Mouse (Mus musculus): ENCODE results near the gene Iqgap1.
"Not testable (repeated sequence)": the region's sequence is repeated elsewhere in the genome, so short reads cannot be mapped to it uniquely, and the experiment has no call there.

Iqgap1 gene

GRCm38 (mm10) chr7:80843910-80844640, 18.3 kb upstream of the Iqgap1 start:
- DNase-seq (ENCODE audit: extremely low read depth, low read depth, low spot score) = no peak

DNA sequence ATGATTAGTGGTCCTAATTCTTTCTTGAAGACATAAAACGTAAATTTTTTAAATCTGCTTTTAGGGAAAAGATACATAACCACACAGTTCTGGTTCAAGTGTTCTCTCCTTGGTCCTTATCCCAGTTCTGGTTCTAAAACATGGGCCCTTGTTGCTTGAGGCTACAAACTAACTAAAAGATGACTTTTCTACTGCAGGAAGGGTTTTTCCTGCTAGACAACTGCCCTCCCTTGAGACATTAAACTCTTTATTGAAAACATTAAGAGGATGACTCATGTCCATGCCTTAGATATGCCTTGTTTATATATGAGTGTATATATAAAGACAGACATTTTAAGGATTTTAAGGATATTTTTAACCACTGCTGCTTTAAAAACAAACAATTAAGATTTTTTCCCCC, 17.4 kb upstream of the Iqgap1 start:
- DNase-seq (ENCODE audit: extremely low read depth, low read depth, low spot score) = no peak

DNA sequence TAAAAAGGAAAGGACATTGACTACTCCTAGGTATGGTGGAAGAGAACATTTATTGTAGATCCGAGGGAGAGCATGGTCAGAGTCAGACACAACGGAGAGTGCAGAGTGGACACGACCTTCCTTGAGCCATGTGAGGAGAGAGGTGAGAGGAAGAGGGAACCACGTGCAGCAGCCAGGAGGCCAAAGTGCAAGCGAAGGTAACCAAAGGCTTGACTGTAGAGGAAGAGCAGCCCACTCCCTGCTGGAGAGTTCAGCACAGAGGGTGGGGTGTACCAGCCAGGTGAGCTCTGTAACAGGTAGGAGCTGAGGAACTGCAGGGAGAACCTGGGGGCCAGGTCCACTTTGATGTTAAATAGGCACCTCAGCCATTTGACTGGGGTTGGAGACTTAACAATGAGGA, 16.4 kb upstream of the Iqgap1 start:
- no peak for DNase-seq (ENCODE audit: extremely low read depth, low read depth, low spot score)

GRCm38 (mm10) chr7:80840937-80841336, 15.2 kb upstream of the Iqgap1 start:
- no peak for DNase-seq (ENCODE audit: extremely low read depth, low read depth, low spot score)

GRCm38 (mm10) chr7:80840241-80840640, 14.5 kb upstream of the Iqgap1 start:
- DNase-seq (ENCODE audit: extremely low read depth, low read depth, low spot score) = no peak

- no peak for DNase-seq (ENCODE audit: extremely low read depth, low read depth, low spot score)
Measured at GRCm38 (mm10) chr7:80839755-80840154, 14.0 kb upstream of the Iqgap1 start.

DNA sequence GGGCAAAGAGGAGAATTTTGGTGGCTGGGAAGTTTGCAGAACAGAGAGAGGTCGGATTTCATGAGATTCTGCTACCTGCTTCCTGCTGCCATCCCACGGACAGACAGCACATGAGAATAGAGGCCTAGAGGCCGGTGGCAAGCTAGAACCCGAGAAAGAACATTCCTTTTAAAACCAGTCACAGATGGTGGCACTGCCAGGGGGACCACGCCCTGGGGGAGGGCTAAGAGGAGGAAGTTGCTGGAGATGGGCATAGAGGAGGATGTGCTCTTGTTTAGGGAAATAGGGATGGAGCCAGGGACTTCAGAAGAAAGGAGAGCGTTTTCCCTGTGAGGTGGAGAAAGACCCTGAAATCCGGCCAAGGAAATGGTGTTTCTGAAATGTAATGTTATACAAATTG, 12.5 kb upstream of the Iqgap1 start:
- DNase-seq (ENCODE audit: extremely low read depth, low read depth, low spot score) = no peak

GRCm38 (mm10) chr7:80837736-80838135, 12.0 kb upstream of the Iqgap1 start:
- no peak for DNase-seq (ENCODE audit: extremely low read depth, low read depth, low spot score)

DNA sequence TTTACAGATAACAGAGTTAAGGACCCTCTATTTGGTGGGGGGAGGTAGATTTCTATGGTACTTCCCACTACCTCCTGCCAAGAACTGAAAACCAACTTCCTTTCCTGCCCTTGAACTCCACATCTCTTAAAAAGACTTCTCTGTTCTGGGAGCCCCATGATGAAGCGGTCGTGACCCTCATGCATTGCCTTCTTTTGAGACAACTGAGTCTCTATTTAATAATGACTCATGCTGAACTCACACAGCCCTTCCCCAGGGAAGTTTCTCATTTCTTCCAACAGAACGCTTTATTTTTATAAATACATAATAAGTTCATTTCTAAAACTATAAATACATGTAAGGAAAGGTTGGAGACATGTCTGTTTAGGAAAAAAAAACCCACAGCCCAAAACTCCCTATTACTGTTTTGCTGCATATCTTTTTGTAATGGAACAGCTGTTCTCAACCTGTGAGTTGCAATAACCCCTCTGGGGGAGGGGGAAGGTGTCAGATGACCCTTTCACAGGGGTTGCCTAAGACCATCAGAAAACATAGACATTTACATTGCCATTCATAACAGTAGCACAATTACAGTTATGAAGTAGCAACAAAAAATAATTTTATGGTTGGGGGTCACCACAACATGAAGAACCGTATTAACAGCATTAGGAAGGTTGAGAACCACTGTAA, 10.3 kb upstream of the Iqgap1 start:
- no peak for DNase-seq (ENCODE audit: extremely low read depth, low read depth, low spot score)

GRCm38 (mm10) chr7:80833651-80834532, 8.1 kb upstream of the Iqgap1 start:
- DNase-seq (ENCODE audit: extremely low read depth, low read depth, low spot score) = no peak

GRCm38 (mm10) chr7:80832996-80833650, 7.3 kb upstream of the Iqgap1 start:
- DNase-seq (ENCODE audit: extremely low read depth, low read depth, low spot score) = not testable (repeated sequence)

DNA sequence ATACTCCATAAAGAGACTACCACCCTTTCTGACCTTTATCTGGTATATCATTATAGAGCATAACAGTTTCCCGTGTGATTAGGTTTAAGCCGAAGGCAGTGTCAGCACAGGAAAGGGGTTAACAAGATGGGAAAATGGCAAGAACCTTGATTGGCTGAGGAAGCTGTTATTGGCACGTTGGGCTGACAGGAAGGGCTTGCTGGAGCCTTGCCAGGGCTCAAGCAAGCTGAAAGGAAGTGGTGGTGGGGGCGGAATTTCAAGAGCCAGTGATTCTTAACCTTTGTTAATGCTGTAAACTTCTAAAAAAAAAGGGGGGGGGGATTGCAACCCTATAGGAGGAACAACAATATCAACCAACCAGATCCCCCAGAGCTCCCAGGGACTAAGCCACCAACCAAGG, 6.4 kb upstream of the Iqgap1 start:
- no peak for DNase-seq (ENCODE audit: extremely low read depth, low read depth, low spot score)

DNA sequence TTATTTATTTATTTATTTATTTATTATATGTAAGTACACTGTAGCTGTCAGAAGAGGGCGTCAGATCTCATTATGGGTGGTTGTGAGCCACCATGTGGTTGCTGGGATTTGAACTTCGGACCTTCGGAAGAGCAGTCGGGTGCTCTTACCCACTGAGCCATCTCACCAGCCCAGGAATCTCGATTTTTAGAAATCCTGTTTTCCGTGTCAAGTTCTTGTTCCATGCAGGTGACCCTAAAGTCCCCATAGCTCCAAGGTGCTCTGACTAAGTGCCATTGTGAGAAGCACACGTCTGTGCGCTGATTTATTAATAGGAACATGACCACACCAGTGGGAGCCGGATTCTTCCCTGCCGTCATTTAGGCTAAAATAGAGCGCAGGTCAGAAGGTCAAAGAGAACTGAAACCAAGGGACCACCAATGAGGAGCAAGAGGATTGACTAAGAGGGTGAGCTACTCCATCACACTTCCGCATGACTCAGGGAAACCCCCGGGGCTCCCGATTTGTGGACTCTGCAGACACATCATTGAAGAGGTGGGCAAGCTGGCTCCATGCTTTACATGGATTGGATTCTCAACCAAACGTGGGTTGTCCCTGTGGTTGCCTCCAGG, 4.5 kb upstream of the Iqgap1 start:
- DNase-seq (ENCODE audit: extremely low read depth, low read depth, low spot score) = no peak

- no peak for DNase-seq (ENCODE audit: extremely low read depth, low read depth, low spot score)
Measured at GRCm38 (mm10) chr7:80828146-80828860, 2.5 kb upstream of the Iqgap1 start.

DNA sequence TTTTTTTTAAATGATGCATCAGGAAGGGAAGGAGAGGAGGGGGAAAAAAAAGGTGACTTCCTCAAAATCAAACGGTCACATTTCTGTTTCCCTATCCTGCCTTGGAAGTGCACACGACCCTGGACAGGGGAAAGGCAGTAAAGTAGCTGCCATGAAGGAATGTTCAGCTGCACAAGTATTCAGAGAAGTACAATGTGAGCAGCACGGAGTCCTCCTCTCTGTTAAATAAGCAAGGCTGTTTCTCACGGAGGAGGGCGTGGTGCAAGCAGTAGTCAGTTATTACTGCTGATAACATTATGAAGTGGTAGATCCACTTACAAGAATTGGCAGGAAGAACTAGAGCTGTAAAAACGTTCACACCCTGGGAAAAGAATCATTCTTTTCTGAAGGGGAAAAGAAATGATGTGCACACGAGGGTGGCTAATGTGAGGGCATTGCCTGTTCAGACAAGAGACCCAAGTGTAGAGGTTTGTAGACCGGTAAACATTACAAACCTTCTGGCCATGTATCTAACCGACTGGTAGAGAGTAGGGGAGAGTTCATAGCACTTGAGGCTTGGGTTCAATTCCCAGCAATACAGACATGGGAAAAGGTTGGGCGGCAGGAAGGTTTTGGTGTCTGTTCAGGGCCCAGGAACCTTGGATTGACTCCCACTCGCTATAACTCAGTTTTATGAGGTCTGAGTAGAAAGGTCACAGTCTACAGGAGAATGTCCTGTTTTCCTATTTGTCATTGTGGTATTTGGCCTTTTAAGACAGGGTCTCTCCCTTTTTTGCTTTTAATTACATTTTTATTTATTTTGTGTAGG, 1.7 kb downstream of the Iqgap1 start:
- DNase-seq (ENCODE audit: extremely low read depth, low read depth, low spot score) = no peak

- no peak for DNase-seq (ENCODE audit: extremely low read depth, low read depth, low spot score)
Measured at GRCm38 (mm10) chr7:80823267-80823666, 2.5 kb downstream of the Iqgap1 start.

DNA sequence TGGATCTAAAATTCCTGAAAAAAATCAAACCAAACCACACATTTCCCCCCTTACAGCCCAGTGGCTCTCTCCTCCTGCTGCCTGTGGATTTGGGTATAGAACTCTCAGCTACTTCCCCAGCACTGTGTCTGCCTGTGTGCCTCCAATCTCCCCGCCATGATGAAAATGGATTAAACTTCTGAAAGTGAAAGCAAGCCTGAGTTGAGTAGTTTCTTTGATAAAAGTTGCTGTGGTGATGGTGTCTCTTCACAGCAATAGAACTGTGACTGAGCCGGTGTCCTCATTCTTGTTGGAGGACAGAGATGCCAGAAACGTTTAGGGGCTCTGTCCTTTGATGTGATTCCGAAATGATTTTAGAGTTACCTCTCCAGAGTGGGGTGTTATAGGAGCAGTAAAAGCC, 4.9 kb downstream of the Iqgap1 start:
- DNase-seq (ENCODE audit: extremely low read depth, low read depth, low spot score) = no peak

GRCm38 (mm10) chr7:80816641-80817040, 9.1 kb downstream of the Iqgap1 start:
- no peak for DNase-seq (ENCODE audit: extremely low read depth, low read depth, low spot score)

DNA sequence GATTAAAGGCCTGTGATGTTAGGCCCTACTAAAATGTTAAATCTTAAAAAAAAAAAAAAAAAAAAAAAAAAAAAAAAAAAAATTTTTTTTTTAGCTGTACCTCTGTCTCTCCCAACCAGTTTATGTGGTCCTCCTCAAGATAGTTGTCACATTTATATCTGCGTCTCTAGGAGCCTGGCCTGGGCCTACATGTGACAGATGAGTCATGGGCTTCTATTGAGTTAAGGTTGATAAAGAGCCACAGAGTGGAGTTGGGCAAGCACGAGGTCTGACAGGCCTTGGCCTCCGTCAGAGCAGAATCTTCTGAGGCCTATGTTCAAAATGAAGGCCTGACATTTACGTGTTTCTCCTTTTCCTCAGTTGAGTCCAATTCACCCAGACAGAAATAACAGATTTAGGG, 12.4 kb downstream of the Iqgap1 start:
- DNase-seq (ENCODE audit: extremely low read depth, low read depth, low spot score) = no peak
